Mouse (Mus musculus) natural killer cell, adult 2 months (primary cell): ENCODE measurements around the gene D430041D05Rik.

Experiments used
- DNase-seq, 2 experiments: peaks; one replicate each; pipeline ENCODE4 v3.0.0; 2022; ENCODE audit warnings: low spot score in 2 of 2

The D430041D05Rik gene

DNA sequence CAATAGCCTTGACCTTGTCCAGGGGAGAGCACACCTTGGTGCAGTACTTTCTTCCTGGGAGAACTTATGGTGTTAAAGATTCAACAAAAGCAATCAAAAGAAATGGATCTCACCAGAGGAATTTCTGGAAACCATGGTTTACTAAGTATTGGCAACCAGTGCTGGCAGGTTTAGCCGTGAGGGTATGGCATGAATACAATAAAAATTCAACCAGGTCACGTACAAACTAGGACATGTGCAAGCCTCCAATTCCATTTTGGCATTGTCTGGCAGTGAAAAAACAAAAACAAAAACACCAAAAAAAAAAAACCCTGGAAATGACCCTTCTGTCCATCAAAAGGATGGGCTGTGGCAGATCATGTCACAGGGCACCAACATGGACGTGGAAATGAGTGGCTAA, 256.9 kb downstream of the D430041D05Rik start:
- DNase-seq, result no peak

DNA sequence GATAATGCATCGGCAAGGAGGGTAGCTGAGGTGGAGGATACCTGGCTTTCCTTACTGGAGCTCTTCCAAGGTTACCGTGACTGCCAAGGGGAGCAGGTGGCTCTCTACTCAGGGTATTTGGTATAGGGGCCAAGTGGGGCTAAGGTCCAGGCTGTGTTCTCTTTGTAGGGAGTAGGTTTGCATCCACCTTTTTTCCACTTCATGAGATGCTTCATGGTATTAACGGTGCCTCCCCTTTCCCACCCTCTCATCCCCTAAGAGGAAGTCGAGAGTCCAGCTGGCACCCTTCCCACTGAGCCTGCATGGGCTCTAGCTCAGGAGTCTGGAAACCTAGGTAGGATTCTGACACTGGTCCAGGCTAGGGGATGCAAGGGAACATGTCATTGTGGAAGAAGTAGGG, 257.5 kb downstream of the D430041D05Rik start:
- no peak for DNase-seq

DNA sequence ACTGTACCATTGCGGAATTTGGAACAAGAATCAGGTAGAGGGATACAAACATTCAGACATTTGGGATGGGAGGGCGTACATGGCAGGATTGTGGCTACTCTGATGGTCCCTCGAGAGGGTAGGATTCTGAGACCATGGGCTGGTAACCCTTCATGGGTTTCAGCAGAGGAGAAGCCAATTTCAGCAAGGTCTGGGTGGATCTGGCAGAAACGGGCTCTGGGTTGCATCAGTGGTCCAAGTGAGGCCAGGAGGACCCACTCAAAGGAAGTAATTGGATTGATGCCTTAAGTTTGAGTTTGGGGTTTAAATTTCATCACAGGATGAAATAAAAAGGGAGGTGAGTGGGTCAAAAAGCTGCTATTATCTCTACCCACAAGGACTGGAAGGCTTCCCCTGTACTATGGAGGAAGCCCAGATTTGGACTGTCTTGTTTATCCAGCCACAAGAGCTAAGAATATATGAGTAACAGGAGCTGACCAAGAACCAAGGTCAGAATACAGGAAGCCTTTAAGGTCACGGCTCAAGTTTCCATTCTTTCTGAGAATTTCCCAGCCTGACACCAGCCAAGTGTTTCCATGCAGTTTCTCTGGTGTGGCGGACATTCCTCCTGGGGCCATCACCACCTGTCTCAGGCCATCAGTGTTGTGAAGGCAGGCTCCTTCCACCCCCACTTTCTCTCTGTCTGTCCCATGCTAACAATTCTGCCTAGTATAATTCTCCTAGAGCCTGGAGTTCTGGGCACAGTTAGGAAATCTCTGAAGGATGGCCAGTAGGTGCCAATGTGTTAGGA, 260.0 kb downstream of the D430041D05Rik start:
- no peak for DNase-seq

DNA sequence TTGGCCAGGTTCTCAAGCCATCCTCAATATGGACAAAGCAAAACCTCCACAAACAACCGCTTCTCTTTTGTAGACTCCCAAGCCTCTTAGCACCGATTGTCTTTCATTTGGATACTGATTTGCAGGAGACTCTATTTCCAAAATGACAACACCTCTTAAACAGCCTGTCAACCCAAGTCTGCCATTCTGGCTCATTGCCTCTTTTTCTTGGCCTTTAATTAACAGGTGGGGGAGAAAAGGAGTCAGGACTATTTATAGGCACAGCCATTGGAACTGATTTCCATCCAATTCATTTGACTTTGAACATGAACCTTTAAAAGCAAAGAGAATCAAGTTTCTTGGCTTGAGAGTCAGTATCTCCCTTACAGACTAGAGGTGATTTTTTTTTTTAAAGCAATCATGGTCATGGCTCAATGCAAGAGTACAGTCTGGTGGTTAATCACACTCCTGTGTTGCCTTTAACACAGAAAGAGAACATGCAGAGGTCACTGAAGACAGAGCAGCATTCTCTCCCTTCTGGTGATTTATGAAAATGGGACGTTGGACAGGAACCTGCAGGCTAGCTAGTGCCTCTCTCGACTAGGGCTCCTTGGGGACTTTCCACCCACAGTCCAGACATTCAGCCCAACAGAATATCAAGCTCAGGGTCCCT, 262.8 kb downstream of the D430041D05Rik start:
- DNase-seq, result no peak

DNA sequence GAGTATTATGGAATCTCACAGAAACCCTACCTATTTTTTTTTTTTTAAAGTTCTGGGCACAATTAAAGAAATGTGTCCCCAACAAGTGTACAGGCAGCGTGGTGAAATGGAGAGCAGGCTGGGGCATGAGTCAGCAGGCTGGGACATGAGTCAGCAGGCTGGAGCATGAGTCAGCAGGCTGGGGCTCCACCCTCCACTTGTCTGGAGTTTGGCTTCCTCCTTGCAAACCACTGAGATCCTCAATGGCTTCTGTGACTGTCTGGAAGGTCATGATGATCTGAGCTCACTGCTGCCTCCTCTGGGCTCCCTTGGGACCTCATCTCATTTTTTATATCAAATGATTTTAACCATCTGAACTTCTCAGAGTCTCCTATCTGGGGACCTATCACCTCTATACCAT, 264.8 kb downstream of the D430041D05Rik start:
- peak; percentile 20 to 29 for DNase-seq

DNA sequence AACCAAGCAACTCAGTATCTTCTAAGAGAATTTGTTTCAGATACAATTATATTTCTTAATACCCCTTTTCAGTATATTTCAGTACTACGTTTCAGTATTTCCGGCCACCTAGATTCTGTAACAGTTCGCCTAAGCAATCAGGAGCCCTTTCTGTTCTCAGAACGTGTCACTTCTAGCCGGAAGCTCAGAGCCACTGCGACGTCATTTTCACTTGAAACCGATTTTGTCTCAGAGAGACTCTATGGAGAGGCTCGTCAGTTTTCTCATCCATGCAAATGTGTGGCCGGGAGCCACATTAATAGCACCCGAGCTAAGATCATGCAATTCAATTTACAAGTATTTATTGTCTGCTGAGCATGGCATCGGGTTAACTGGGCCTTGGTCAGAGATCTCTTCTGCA, 266.8 kb downstream of the D430041D05Rik start:
- DNase-seq, result no peak

DNA sequence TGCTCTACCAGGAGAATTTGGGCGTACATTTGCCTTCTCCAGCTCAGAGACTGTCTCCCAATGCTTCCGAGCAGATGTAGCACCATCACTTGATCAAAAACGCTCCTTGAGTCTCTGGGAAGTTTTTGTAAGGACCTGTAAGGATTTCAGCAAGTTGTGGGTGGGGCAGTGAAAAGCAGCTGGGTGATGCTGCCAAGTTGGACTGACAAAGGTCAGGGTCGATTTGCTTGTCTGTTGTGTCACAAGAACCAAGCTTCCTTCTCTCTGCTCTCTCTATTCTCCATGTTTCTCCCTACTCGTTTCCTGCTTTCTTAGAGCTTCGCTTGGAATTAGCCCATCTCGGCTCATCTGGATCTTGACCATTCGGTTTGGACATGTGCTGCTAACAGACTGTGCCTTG, 268.7 kb downstream of the D430041D05Rik start:
- DNase-seq, result no peak

DNA sequence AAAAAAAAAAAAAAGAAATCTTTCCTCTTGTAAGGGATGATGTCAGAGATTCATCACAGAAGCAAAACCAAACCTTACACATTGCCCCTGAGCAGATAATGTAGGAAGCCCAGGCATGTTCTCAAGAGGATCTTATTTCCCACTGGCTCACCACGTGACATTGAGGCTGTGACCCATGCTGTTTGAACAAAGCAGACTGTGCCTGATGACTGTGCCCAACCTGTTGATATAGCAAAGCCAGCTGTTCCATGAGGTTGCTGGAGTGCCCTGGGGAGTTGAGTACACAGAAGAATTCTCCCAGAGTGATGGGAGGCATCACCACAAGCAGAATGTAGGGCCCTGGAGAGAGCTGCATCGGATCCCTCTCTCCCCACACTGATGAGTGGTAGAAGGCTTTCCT, 274.9 kb downstream of the D430041D05Rik start:
- no peak for DNase-seq

DNA sequence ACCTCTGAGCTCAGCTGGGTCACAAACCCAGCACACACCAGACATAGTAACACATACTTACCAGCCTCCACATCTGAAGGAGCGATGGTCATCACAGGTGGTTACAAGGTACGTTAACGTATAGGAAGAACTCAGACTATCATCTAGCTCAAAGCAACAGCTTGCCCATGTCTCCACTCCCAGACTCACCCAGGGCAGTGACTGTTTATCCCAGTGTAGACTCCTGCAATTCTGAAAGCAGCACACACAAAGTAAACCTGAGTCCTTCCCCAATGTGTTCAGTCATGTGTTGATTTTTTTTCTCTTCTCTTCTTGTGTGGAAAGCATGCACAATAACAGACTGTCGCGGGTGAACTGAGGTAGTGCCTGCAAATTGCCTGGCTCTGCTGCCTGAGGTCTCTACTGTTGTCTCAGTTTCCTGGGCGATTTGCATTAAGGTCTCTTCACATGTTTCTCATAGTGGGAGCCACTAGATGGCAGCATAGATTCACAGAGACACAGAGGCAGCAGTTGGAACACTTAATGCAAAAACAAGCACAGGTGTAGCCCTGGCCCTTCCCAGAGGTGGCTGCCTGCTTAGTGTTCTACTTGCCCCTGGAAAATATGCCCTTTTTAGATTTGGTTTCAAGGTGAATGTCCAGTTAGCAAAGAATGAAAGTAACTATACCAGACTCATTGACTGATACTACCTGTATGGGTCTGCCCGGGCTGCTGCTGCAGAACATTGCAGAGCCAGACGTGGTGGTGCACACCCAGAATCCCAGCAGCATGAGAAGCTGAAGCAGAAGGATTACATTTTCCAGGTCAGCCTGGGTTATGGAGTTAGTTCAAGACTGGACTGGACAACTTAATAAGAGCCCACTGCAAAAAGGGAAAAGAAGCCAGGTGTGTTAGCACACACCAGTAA, 276.4 kb downstream of the D430041D05Rik start:
- DNase-seq, result peak; percentile 54 to 61

DNA sequence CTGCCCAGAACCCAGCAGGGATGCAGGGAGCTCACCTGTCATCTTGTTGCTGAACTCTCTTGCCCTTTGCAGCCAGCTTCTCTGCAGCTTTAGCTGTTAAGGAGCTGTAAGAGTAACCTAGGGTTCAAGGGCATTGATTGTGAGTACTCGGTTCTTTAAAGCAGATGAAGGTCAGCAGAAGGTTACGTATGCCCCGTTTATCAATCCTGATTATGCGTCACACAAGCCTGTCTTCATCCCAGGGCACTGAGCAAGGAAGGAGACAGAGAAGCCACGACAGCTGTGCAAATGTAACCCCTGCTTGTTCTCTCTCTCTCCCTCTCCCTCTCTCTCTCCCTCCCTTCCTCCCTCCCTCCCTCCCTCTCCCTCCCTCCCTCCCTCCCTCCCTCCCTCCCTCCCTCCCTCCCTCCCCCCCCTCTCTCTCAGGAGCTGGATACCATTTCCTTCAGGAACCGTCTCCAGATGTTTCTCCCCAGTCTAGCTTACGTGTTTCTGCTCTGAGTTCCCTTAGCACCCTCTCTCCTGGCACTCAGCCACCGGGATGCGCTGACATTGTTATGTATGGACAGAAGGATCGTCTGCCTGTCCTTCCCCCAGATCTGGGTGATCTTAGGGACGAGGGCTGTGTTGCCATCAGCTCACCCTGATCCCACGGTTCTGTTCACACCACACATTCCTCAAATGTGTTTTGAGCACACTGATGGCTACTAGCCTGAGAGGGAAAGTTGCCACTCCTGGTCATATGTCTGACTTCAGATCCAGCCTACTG, 277.6 kb downstream of the D430041D05Rik start:
- no peak for DNase-seq

DNA sequence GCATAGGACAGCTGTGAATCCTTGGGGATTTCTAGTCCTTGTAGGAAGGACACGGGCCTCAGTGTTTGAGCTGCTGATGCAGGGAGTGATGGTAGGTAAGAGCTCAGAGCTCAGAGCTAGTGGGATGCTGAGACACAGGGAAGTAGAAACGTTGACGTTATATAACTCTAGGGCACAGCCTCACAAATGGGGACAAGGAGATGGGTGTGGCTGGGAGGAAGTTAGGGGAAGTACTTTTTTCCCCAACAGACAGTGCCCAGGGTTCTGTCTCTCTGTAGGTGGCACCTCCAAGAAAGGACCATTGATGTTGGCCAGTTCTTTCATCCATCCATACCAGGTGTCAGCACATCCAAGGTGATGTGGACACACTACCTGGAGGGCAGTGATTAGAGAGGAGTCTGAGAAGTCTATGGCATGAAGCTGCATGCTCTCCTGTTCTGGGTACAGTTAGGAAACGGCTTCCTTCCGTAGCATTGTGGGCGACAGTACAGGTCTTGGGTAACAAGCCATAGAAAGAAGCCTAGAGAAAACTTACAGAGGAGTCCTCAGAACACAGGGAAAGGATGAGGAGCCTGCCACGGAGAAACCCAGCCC, 278.4 kb downstream of the D430041D05Rik start:
- no peak for DNase-seq

DNA sequence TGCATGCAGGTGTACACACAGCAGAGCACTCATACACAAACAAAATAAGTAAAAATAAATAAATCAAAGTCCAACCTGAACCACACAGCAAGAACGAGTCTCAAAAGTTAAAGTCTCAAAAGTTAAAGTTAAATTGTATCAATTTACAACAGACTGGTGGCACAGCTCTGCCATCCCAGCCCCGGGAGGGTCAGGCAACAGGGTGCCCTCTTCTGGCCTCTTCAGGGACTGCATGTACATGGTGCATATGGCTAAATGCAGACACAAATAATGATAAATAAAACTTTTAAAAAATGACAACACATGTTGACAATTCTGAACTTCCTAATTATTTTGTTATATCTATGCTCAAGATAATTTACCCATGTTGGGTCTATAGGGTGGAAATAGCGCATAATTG, 279.8 kb downstream of the D430041D05Rik start:
- DNase-seq, result peak in 1 of 2 experiments; percentile 19

DNA sequence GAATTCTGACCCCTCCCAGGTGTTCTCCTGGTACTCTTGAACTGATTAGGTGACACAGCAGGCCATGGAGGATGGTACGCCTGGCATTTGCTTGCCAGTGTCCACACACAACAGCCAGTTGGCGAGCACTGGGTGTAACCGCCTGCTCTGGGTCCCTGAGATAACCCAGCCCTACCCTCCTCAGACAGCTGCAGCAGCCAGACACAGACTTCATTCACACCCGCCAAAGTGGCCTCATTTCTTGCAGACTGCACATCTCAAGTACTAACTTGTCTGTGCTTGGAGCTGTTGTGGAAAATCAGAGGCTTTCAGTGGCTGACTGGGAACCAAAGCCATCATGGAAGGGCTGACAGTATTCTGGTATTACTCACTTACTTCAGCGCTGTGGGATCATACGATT, 280.6 kb downstream of the D430041D05Rik start:
- DNase-seq, result no peak

DNA sequence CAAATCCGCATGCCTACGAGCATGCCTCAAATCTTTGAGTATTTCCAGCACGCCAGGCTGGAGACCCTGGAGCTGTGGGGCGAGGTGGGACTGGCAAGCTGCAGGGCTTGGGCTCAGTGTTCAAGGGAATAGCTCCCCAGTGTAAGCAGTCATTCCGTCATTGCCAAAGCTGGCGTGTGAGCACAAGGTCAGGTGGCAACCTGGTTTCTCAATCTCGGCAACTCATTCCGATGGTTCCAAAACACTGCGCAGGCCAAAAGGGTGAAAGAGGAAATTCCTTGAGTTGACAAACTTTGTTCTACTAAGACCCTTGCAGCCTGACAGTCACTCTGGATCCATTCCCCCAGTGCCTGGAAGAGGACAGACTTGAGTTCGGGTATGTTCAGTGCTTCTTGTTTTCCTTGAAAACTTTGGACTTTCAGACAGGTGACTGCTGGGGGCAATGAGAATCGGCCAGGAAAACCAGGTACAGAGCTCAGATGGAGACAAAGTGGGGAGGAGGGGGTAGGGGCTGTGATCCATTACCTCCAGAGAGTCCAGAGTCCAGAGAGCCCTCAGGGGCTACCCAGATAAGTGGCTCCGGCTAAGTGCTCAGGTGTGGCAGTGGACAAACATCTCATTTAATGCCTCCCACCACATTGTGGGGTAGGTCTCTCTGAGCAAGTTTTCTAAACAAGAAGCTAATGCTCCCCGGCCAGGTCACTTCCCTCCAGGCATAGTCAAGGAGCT, 281.8 kb downstream of the D430041D05Rik start:
- no peak for DNase-seq

DNA sequence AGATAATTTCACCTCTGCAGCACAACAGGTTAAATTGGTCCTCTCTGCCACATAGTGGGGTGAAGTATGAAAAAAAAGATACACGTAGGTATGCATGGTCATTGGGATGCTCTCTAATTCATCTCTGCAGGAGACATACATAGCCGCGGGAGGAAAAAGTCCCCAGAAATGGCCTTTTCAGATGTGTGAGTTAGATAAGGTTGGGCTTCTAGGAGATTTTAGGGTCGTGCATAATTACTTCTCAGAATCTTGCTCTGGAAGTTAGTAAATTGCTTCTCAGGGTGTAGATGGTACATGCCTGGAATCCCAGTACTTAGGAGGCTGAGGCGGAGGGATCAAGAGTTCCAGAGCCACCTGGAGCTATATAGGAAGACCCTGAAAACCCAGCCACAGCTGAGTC, 286.7 kb downstream of the D430041D05Rik start:
- no peak for DNase-seq

DNA sequence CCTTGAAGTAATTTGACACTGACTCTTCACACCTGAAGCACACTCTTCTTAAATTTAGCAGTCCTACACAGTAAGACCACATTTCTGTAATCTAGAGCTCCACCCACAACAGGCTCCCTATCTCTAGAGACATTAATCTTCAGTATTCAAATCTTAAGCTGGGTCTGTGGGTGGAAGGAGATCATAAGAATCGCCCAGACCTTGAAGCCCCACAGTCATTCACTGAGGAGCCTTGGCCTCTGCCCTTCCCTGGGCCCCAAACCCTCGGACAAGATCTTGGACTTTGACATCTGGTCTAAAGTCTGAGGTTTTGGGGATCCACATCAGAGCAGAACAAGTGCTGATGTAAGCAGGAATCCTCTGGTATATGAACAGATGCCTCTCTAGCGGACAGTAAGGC, 287.3 kb downstream of the D430041D05Rik start:
- DNase-seq, result no peak

DNA sequence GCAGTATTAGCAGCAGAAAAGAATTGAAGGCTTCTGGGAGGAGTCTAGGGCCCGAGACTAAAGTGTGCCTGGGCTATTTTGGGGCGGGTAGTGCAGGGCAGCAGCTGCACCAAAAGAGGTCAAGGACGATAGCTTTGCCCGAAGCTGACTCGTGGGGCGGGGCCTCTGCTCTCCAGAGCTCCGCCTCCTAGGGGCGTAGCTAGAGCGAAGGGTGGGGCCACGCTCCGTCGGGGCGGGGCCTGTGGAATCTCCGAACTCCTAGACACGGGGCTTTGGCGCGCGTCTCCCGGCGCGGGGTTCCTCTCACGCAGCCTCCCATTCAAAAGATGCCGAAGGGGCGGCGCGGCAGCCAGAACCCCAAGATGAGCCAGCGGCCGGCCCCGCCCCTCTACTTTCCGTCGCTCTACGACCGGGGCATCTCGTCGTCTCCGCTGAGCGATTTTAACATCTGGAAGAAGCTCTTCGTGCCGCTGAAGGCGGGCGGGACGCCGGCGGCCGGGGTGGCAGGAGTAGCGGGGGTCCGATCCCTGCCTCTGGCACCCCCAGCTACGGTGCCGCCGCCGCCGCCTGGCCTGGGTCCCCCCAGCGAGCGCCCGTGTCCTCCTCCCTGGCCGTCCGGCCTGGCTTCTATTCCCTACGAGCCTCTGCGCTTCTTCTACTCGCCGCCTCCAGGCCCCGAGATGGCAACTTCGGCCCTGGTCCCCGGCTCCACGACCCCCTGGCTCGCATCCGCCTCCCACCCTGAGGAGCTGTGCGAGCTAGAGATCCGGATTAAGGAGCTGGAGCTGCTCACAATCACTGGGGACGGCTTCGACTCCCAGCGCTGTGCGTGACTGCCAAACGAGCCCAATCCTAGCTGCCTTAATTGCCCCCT, 288.1 kb downstream of the D430041D05Rik start, which contains the start of gene A930018P22Rik:
A930018P22Rik (plus strand) TSS at position 265 of the 874 bp plus-strand sequence.
- DNase-seq, result peak; percentile 72 to 78

DNA sequence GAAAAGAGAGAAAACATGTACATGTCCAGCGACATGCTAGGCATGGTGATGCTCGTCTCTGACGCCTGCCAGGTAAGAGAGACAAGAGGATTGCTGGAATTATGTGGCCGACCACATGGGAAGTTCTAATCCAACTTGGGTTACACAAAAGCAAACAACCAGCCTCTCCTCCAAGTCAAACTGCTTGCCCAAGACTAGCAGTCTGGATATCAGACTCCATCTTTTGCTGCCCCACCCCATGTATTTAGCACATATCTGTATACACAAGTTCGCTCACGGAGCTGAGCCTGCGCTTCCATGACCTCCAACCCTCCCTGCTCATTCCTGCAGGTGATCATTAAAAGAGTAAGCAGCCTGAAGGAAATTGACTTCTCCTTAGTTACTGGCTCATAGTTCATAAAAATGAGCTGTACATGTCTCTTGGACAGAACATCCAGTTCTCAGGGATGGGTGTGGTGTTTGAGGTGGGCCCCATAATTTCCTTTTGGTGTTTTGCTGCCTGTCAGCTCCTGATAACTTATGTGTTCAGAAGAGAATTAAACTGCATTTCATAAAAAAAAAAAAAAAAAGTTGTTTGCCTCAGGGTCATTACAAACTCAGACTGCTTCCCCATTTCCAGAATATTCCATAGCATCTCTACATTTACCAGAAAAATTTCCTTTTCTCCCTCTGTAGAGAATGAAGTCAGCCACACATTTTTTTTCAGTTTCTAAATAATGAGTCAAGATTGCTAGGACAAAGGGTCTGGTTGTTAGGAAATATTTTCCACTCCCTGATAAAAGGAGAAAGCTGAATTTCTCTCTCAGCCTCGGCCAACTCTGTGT, 288.9 kb downstream of the D430041D05Rik start:
- no peak for DNase-seq
